Comparison of ENCODE assay signal across 10 mouse cellular contexts in the genomic region with DNA sequence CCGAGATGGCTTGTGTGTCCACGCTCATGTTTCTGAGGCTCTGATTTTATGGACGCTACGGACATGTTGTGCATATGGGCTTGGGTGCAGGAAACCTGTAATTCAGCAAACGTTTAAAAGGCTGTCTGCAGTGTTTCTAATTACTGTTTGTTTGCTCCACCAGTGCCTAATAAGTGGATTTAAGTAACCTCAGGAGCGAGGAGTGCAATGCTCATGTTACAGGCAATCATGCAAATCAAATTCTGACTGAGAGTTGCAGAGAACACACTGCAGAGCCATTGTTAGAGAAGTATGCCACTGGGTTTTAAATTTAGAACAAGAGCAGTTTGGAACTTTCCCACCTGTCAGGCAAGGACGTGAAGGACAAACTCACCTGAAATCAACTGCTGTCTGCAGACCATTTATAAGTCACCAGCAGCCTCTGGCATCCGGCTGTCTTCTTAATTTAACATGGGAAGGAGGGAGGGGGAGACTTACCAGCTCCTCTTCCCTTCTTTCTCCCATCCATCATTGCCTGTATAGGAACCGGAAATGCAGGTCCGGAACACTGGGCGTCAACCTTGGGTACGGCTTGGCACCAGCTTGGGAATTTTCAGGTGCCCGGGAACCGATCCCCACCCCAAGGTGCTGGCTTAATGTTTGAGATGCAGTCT. TPM values are rescaled to one million over a fixed set of nuclear protein-coding genes. Genes with fewer than 3 reads are reported as not detected.
DNase-seq lines count a peak whose midpoint lies in the region; ATAC-seq and TF ChIP-seq lines count a peak whose summit lies in the region.
"Had no signal": no experiment of that assay in that cellular context is flagged by ENCODE, and none has a peak within 500 bp of the region (broad histone marks: within the 10 kb centered on the region; RNA-seq: fewer than 3 reads in every experiment).

No protein-coding gene starts in this region.

- no peaks in the 10 kb centered on the region for H3K27me3 ChIP-seq in intestine, embryonic 14.5 days (replicated peaks; ENCODE audit: control insufficient read depth, insufficient read depth, low read length)
- no peaks in the 10 kb centered on the region for H3K27me3 ChIP-seq in intestine, postnatal 0 days (replicated peaks; ENCODE audit: control insufficient read depth, insufficient read depth, low read length)
- H3K27me3 ChIP-seq in embryonic facial prominence, embryonic 10.5 days (replicated peaks; ENCODE audit: low read depth, poor library complexity, severe bottlenecking): no peaks in the 10 kb centered on the region
- no peaks in the 10 kb centered on the region for H3K27me3 ChIP-seq in midbrain, embryonic 13.5 days

- TF ChIP-seq CTCF in intestine, postnatal 0 days (IDR thresholded peaks at IDR 0.05; ENCODE audit: low read depth): no peak

- no peak overlapping the region for H3K4me3 ChIP-seq in intestine, embryonic 14.5 days (ENCODE audit: low read depth, low read length)
- H3K4me3 ChIP-seq in intestine, postnatal 0 days (ENCODE audit: low read depth, low read length): no peak overlapping the region
- H3K4me3 ChIP-seq in embryonic facial prominence, embryonic 10.5 days: peak overlapping the region; percentile 23; the same call in 1 of the 2 replicates
- no peak overlapping the region for H3K4me3 ChIP-seq in midbrain, embryonic 13.5 days (replicated peaks)

- peaks cover 37% of the 10 kb centered on the region for H3K4me1 ChIP-seq in intestine, embryonic 14.5 days (replicated peaks; ENCODE audit: control insufficient read depth, insufficient read depth, low read length)
- H3K4me1 ChIP-seq in intestine, postnatal 0 days (replicated peaks; ENCODE audit: control insufficient read depth, insufficient read depth, low read length): 0 out of 2 replicates have a peak, but pooled peaks cover 4% of the 10 kb centered on the region
- peaks cover 42% of the 10 kb centered on the region for H3K4me1 ChIP-seq in embryonic facial prominence, embryonic 10.5 days
- peaks cover 32% of the 10 kb centered on the region for H3K4me1 ChIP-seq in midbrain, embryonic 13.5 days (replicated peaks)

- H3K9me3 ChIP-seq in intestine, embryonic 14.5 days (ENCODE audit: control insufficient read depth, low read length): no peaks in the 10 kb centered on the region
- H3K9me3 ChIP-seq in intestine, postnatal 0 days (ENCODE audit: control insufficient read depth): no peaks in the 10 kb centered on the region
- H3K9me3 ChIP-seq in embryonic facial prominence, embryonic 10.5 days: no peaks in the 10 kb centered on the region
- H3K9me3 ChIP-seq in midbrain, embryonic 13.5 days: no peaks in the 10 kb centered on the region

- 52% methylated on average over 14 of the region's 14 CpGs for WGBS in intestine, embryonic 14.5 days
- WGBS in intestine, postnatal 0 days: 54% methylated on average over 14 of the region's 14 CpGs
- WGBS in embryonic facial prominence, embryonic 10.5 days: 45% methylated on average over 14 of the region's 14 CpGs
- 64% methylated on average over 14 of the region's 14 CpGs for WGBS in midbrain, embryonic 13.5 days

- no peak overlapping the region for H3K4me2 ChIP-seq in intestine, embryonic 14.5 days (ENCODE audit: low read length)
- H3K4me2 ChIP-seq in intestine, postnatal 0 days (replicated peaks; ENCODE audit: low read depth): no peak overlapping the region
- no peak overlapping the region for H3K4me2 ChIP-seq in midbrain, embryonic 13.5 days (replicated peaks)

- intact Hi-C loops in left cerebral cortex, postnatal 36 days (cut with DNase I): no loop called here

- no peaks in the 10 kb centered on the region for H3K36me3 ChIP-seq in intestine, embryonic 14.5 days (ENCODE audit: control insufficient read depth, insufficient read depth, low read length)
- H3K36me3 ChIP-seq in intestine, postnatal 0 days (ENCODE audit: control insufficient read depth, insufficient read depth): no peaks in the 10 kb centered on the region
- peaks cover 10% of the 10 kb centered on the region; the same call in 1 of the 2 replicates for H3K36me3 ChIP-seq in embryonic facial prominence, embryonic 10.5 days (replicated peaks)
- H3K36me3 ChIP-seq in midbrain, embryonic 13.5 days: 0 out of 2 replicates have a peak, but pooled peaks cover 6% of the 10 kb centered on the region

- H3K9ac ChIP-seq in intestine, embryonic 14.5 days (ENCODE audit: low read length): no peak overlapping the region
- no peak overlapping the region for H3K9ac ChIP-seq in intestine, postnatal 0 days (ENCODE audit: low read depth, low read length)
- H3K9ac ChIP-seq in midbrain, embryonic 13.5 days (replicated peaks): no peak overlapping the region
- H3K9ac ChIP-seq: liver, embryonic 14.5 days had no signal

- peak overlapping the region; percentile 34; the same call in 1 of the 2 replicates for H3K27ac ChIP-seq in intestine, embryonic 14.5 days (ENCODE audit: low read depth)
- H3K27ac ChIP-seq in intestine, postnatal 0 days (ENCODE audit: low read depth, low read length): no peak overlapping the region
- peak overlapping the region; percentile 55 for H3K27ac ChIP-seq in embryonic facial prominence, embryonic 10.5 days (replicated peaks)
- 0 out of 2 replicates have a peak overlapping the region, but pooled peaks have one; percentile 35 for H3K27ac ChIP-seq in midbrain, embryonic 13.5 days
- H3K27ac ChIP-seq: liver, embryonic 14.5 days had no signal

- no peak for DNase-seq in intestine, embryonic 14.5 days (ENCODE audit: low spot score)
- DNase-seq in embryonic facial prominence, embryonic 10.5 days (ENCODE audit: low spot score): peak; percentile 39
- DNase-seq in kidney, adult 18-20 months: peak; percentile 61
- no peak for DNase-seq in right cerebral cortex, postnatal 36 days (ENCODE audit: low spot score in 2 of 2)
- no peak for DNase-seq in left cerebral cortex, postnatal 36 days (ENCODE audit: low spot score in 2 of 2)
- DNase-seq: cerebellum, adult 2 months had no signal

- no peak for ATAC-seq in intestine, embryonic 14.5 days (replicated peaks; ENCODE audit: low FRiP score, low TSS enrichment, low read depth)
- no peak for ATAC-seq in intestine, postnatal 0 days
- no peak for ATAC-seq in midbrain, embryonic 13.5 days
- ATAC-seq in monocyte, adult 5-6 weeks (replicated peaks; ENCODE audit: insufficient number of reproducible peaks, low FRiP score, low TSS enrichment, poor library complexity, severe bottlenecking): no peak

RNA-seq across cellular contexts. Expression of a gene that starts 39.0 kb away (rescaled TPM):
- 66.2 and 71.8 TPM in 2 replicates for polyA plus RNA-seq in intestine, embryonic 14.5 days (2014; fragmentation: Nextera tagmentation; extraction: Ambion mirVana)
- polyA plus RNA-seq in intestine, postnatal 0 days (2015; fragmentation: Nextera tagmentation; extraction: Ambion mirVana): 23.9 and 30.5 TPM in 2 replicates
- polyA plus RNA-seq in embryonic facial prominence, embryonic 10.5 days (2016; fragmentation: Nextera tagmentation; extraction: Ambion mirVana): 40.5 and 41.6 TPM in 2 replicates
- polyA plus RNA-seq in midbrain, embryonic 13.5 days (2015; fragmentation: Nextera tagmentation; extraction: Ambion mirVana): 26.1 and 26.8 TPM in 2 replicates
- total RNA-seq in monocyte, adult 5-6 weeks (2017): 47.5 to 60.0 TPM (median 54.9 TPM) in 3 replicates
- total RNA-seq in left cerebral cortex, postnatal 36 days (2021): 10 to 100 TPM; 17.9 to 22.9 TPM

Comparison
In these comparisons a context has a peak if more than half of its experiments do, and no peak if none do; other contexts are left out.
1. DNase-seq: peak in embryonic facial prominence, embryonic 10.5 days (single experiment) and kidney, adult 18-20 months (single experiment); none in intestine, embryonic 14.5 days (single experiment), right cerebral cortex, postnatal 36 days (0 of 2) and left cerebral cortex, postnatal 36 days (0 of 2).